Mouse (Mus musculus) brain, embryonic 18.5 days (tissue): ENCODE results near the gene Brip1.

Experiments
- DNase-seq: peaks from one replicate; pipeline ENCODE4 v3.0.0-alpha.2; 2012; ENCODE audit warnings: low read depth, low spot score

Gene Brip1

DNA sequence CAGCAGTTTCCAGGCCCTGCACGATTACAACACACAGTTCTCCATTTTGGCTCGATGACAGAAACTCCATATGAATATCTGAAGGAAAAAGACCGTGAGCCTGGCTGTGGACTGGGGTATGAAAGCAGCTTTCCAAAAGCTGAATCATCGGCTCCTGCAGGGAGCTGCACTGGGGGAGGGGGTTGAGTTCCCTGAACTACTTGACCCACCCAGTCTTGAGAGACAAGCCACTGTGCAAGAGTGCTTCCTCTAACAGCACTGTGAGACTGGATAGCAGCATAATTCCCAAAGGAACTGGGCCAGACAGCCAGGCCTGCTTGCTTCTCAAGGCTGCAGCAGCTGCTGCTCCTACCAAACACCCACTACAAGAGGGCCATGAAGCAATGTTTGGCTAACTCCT is 178.6 kb downstream of the Brip1 start:
- DNase-seq = no peak

- DNase-seq = no peak
Measured at GRCm38 (mm10) chr11:86020033-86020432, 181.0 kb downstream of the Brip1 start.

DNA sequence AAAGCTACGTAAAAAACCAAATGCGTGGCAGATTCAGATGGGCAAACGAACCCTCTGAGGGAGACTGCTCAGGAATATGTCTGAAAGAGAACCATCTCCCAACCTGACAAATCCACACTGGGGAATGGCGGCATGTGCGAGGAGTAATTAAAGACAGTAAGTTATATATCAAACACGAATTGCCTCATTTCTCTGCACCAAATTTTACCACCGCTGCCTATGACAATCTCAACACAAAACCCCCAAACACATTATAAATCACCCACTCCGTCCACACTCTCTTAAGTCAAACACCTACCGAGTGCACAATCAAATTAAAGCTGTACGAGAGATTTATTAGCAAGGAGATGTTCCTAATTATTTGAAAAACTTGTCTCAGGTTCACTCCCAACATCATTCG is 184.8 kb downstream of the Brip1 start:
- no peak for DNase-seq

DNA sequence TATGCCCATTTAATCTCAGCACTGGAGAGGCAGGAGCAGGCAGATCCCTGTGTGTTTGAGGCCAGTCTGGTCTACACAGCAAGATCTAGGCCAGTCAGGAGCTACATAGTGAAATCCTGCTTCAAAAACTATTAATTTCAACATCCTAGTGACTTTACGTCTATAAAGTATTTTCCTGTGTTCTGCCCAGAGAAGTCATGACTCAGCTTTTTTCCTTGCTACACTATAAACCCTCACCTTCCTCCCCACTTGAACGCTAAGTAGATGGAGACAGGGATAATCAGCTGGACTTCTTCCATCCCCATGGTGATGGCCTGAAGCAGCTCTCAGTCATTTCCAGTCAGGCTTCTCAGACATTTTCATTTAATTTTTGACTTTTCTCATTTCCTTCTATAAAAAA is 187.9 kb downstream of the Brip1 start:
- DNase-seq = no peak

DNA sequence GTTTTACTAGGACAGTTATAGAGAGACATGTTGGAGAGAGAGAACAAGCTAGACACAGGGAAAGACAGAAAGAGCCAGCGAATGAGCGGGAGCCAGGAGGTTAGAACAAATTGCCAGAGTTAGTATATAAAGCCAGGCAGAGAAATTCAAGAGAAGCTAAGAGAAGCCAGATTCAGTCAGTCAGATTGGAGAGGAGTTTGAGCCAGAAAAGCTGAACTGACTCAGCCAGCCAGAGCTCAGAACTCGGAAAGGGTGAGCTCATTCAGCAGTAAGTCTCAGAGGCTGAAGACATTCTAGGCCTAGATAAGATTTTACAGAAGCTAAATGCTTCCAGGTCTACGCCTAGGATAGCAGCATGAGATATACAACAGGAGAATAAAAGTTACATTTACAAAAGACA is 190.5 kb downstream of the Brip1 start:
- no peak for DNase-seq

- no peak for DNase-seq
Measured at GRCm38 (mm10) chr11:86008211-86008905, 192.6 kb downstream of the Brip1 start.
